Comparison of ENCODE assay signal across 8 mouse cellular contexts in genomic region chr2:25356208-25357079, GRCm38 (mm10). TPM values are rescaled to one million over a fixed set of nuclear protein-coding genes. Genes with fewer than 3 reads are reported as not detected.
DNase-seq lines count a peak whose midpoint lies in the region; ATAC-seq and TF ChIP-seq lines count a peak whose summit lies in the region.

Gene Dpp7, minus strand, starts transcription at chr2:25356359.

- peaks cover 28% of the 10 kb centered on the region for H3K36me3 ChIP-seq in embryonic facial prominence, embryonic 13.5 days
- H3K36me3 ChIP-seq in kidney, adult 2 months (ENCODE audit: control insufficient read depth, insufficient read depth, low read length): no peaks in the 10 kb centered on the region
- peaks cover 7% of the 10 kb centered on the region for H3K36me3 ChIP-seq in limb, embryonic 11.5 days (ENCODE audit: control insufficient read depth, insufficient read depth, low read length)
- peaks cover 26% of the 10 kb centered on the region for H3K36me3 ChIP-seq in midbrain, embryonic 13.5 days
- peaks cover 25% of the 10 kb centered on the region for H3K36me3 ChIP-seq in small intestine, adult 2 months (ENCODE audit: control insufficient read depth, insufficient read depth, low read length)

- WGBS in embryonic facial prominence, embryonic 13.5 days: 5% methylated on average over 13 of the region's 13 CpGs
- 3% methylated on average over 13 of the region's 13 CpGs for WGBS in kidney, adult 2 months
- WGBS in limb, embryonic 11.5 days: 5% methylated on average over 13 of the region's 13 CpGs
- WGBS in midbrain, embryonic 13.5 days: 3% methylated on average over 13 of the region's 13 CpGs
- 3% methylated on average over 13 of the region's 13 CpGs for WGBS in small intestine, adult 2 months

- peak; percentile 86 for DNase-seq in 416B (ENCODE audit: low read depth)
- peak; percentile 46 to 57 for DNase-seq in adrenal gland, postnatal 4 days (ENCODE audit: low spot score in 2 of 2)
- peak; percentile 87 to 90 for DNase-seq in heart, adult 18-20 months
- DNase-seq in kidney, adult 2 months: peak; percentile 92
- peak; percentile 92 for DNase-seq in limb, embryonic 11.5 days (ENCODE audit: low spot score)

- no peaks in the 10 kb centered on the region for H3K27me3 ChIP-seq in embryonic facial prominence, embryonic 13.5 days
- no peaks in the 10 kb centered on the region for H3K27me3 ChIP-seq in kidney, adult 2 months (replicated peaks; ENCODE audit: control insufficient read depth, insufficient read depth, low read length)
- no peaks in the 10 kb centered on the region for H3K27me3 ChIP-seq in limb, embryonic 11.5 days (ENCODE audit: control insufficient read depth, insufficient read depth, low read length)
- no peaks in the 10 kb centered on the region for H3K27me3 ChIP-seq in midbrain, embryonic 13.5 days
- no peaks in the 10 kb centered on the region for H3K27me3 ChIP-seq in small intestine, adult 2 months (ENCODE audit: control insufficient read depth, insufficient read depth, low read length)

- peak within 1 kb of the TSS; percentile 76 for H3K9ac ChIP-seq in embryonic facial prominence, embryonic 13.5 days
- H3K9ac ChIP-seq in limb, embryonic 11.5 days (ENCODE audit: low read length): peak within 1 kb of the TSS; percentile 62
- H3K9ac ChIP-seq in midbrain, embryonic 13.5 days (replicated peaks): peak within 1 kb of the TSS; percentile 60

- TF ChIP-seq CTCF in kidney, adult 2 months (conservative IDR thresholded peaks at IDR 0.05; ENCODE audit: insufficient read depth, insufficient read length, low read depth, low read length): no peak
- no peak for TF ChIP-seq CTCF in small intestine, adult 2 months (IDR thresholded peaks at IDR 0.05; ENCODE audit: extremely low read depth, insufficient read length, insufficient replicate concordance, low read depth, low read length)

- peak; percentile 62; the same call in 1 of the 2 replicates for ATAC-seq in embryonic facial prominence, embryonic 13.5 days (ENCODE audit: insufficient number of reproducible peaks, insufficient read depth, low FRiP score, low TSS enrichment, low read depth)
- ATAC-seq in limb, embryonic 11.5 days (ENCODE audit: insufficient number of reproducible peaks, low FRiP score, low TSS enrichment, low read depth): peak; percentile 79
- ATAC-seq in midbrain, embryonic 13.5 days: peak; percentile 87

- peak; percentile 46 for TF ChIP-seq POLR2A in kidney, adult 2 months (IDR thresholded peaks at IDR 0.05; ENCODE audit: low read depth, low read length)
- TF ChIP-seq POLR2A in small intestine, adult 2 months (IDR thresholded peaks at IDR 0.05; ENCODE audit: low read depth, low read length): no peak

- H3K4me3 ChIP-seq in embryonic facial prominence, embryonic 13.5 days: peak within 1 kb of the TSS; percentile 62
- peak within 1 kb of the TSS; percentile 66 for H3K4me3 ChIP-seq in kidney, adult 2 months (ENCODE audit: insufficient read depth, low read depth, low read length)
- peak within 1 kb of the TSS; percentile 42 for H3K4me3 ChIP-seq in limb, embryonic 11.5 days (ENCODE audit: low read depth, low read length)
- H3K4me3 ChIP-seq in midbrain, embryonic 13.5 days (replicated peaks): peak within 1 kb of the TSS; percentile 55
- peak within 1 kb of the TSS; percentile 64 for H3K4me3 ChIP-seq in small intestine, adult 2 months (ENCODE audit: low read depth, low read length)

- H3K9me3 ChIP-seq in embryonic facial prominence, embryonic 13.5 days: no peaks in the 10 kb centered on the region
- H3K9me3 ChIP-seq in limb, embryonic 11.5 days (ENCODE audit: control insufficient read depth, low read length): no peaks in the 10 kb centered on the region
- H3K9me3 ChIP-seq in midbrain, embryonic 13.5 days: no peaks in the 10 kb centered on the region

- peak within 1 kb of the TSS; percentile 91 for H3K4me2 ChIP-seq in embryonic facial prominence, embryonic 13.5 days
- peak within 1 kb of the TSS; percentile 88 for H3K4me2 ChIP-seq in limb, embryonic 11.5 days (ENCODE audit: low read depth, severe bottlenecking)
- H3K4me2 ChIP-seq in midbrain, embryonic 13.5 days (replicated peaks): peak within 1 kb of the TSS; percentile 91

- no peak within 1 kb of the TSS for H3K27ac ChIP-seq in embryonic facial prominence, embryonic 13.5 days
- H3K27ac ChIP-seq in kidney, adult 2 months (ENCODE audit: insufficient read depth, low read depth, low read length): peak within 1 kb of the TSS; percentile 14
- no peak within 1 kb of the TSS for H3K27ac ChIP-seq in limb, embryonic 11.5 days (replicated peaks; ENCODE audit: low read depth, low read length)
- no peak within 1 kb of the TSS for H3K27ac ChIP-seq in midbrain, embryonic 13.5 days
- no peak within 1 kb of the TSS for H3K27ac ChIP-seq in small intestine, adult 2 months (ENCODE audit: insufficient read depth, low read depth, low read length)

- H3K4me1 ChIP-seq in embryonic facial prominence, embryonic 13.5 days: peaks cover 26% of the 10 kb centered on the region
- H3K4me1 ChIP-seq in kidney, adult 2 months (ENCODE audit: control insufficient read depth, insufficient read depth, low read length): peaks cover 9% of the 10 kb centered on the region; the same call in 1 of the 2 replicates
- H3K4me1 ChIP-seq in limb, embryonic 11.5 days (ENCODE audit: control insufficient read depth, insufficient read depth, low read length): peaks cover 8% of the 10 kb centered on the region
- H3K4me1 ChIP-seq in midbrain, embryonic 13.5 days (replicated peaks): peaks cover 24% of the 10 kb centered on the region
- peaks cover 12% of the 10 kb centered on the region for H3K4me1 ChIP-seq in small intestine, adult 2 months (ENCODE audit: control insufficient read depth, insufficient read depth, insufficient read length, low read length)

RNA-seq across cellular contexts. Expression of gene Dpp7, which starts in this region (rescaled TPM):
- total RNA-seq in adrenal gland, postnatal 4 days (2021): 10 to 100 TPM; 32.1 to 33.9 TPM
- polyA plus RNA-seq in embryonic facial prominence, embryonic 13.5 days (2015; fragmentation: Nextera tagmentation; extraction: Ambion mirVana): 23.0 and 25.5 TPM in 2 replicates
- total RNA-seq in heart, adult 18-20 months (2021): 1 to 10 TPM; 5.9 to 7.0 TPM
- 167 and 171 TPM in 2 replicates for polyA plus RNA-seq in kidney, adult 2 months (2012; rRNA removed)
- 16.6 and 18.8 TPM in 2 replicates for polyA plus RNA-seq in limb, embryonic 11.5 days (2014; fragmentation: Nextera tagmentation; extraction: Ambion mirVana)
- polyA plus RNA-seq in midbrain, embryonic 13.5 days (2015; fragmentation: Nextera tagmentation; extraction: Ambion mirVana): 19.9 and 23.7 TPM in 2 replicates
- 12.5 and 24.4 TPM in 2 replicates for polyA plus RNA-seq in small intestine, adult 2 months (2012; rRNA removed)

Comparison
In these comparisons a context has a peak if more than half of its experiments do, and no peak if none do; other contexts are left out.
1. RNA of gene Dpp7 (total RNA-seq): 32.1 to 33.9 TPM in adrenal gland, postnatal 4 days; 5.9 to 7.0 TPM in heart, adult 18-20 months; every median in the first group is over 4 times any median in the second.
2. Peak in every context shown above with its lines, with median percentiles within 50 percentile points of each other: DNase-seq, ATAC-seq, H3K4me2 ChIP-seq, H3K4me3 ChIP-seq and H3K9ac ChIP-seq.